Mouse (Mus musculus): Measurements from ENCODE around the gene Hsf5.

GRCm38 (mm10) chr11:87682838-87683571 lies 66.0 kb downstream of the Hsf5 start:
- TF ChIP-seq EP300 (IDR thresholded peaks at IDR 0.05; ENCODE audit: insufficient read depth, low read depth, low read length) (no peak), POLR2A (IDR thresholded peaks at IDR 0.05; ENCODE audit: insufficient read depth, low read length) (no peak)
